Mouse (Mus musculus) thymus, postnatal 14 days (tissue): ENCODE data around the gene 6430548M08Rik.

Experiments
- DNase-seq: peaks from one replicate; pipeline ENCODE4 v3.0.0; 2021

Gene 6430548M08Rik

DNA sequence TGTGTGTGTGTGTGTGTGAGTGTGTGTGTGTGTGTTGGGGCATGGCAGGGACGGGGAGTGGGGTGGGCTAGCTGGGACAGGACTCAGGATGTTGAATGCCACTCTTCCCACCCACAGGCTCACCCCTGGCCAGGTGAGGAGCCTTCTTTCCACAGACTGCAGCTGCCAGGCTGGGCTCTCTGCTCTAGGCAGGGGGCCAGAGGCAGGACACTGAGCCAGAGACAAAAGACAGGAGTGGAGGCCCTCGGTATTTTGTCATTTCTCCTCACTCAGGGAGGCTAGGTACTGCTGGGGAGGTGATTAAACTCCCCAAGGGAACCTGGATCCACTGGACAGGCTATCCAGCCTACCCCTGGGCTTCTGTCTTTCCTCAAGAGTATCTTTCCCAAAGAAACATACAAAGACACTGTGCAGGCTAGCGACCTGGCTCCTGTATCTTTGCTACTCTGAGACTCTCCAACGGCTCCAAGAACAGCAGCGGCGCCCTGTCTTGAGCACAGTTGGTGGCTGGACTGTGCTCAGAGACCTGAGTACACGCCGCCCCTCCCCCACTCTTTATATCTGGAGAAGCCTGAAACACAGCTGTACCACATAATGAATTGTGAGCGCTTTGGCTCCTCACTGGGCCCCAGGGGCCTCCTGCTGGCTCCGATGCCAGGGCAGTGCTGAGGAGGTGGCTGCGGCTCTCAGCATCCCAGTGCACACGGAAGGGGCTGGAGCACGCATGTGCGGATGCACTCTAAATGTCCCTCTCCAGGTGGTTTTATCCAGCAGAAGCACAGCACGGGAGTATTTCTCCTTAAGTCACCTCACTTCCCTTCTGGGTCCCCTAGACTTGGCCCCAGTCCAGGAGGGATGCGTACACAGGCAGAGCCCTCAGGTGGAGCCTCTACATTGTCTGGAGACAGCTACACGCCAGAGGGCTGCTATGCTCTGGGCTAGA, 71.2 kb downstream of the 6430548M08Rik start:
- no peak for DNase-seq

DNA sequence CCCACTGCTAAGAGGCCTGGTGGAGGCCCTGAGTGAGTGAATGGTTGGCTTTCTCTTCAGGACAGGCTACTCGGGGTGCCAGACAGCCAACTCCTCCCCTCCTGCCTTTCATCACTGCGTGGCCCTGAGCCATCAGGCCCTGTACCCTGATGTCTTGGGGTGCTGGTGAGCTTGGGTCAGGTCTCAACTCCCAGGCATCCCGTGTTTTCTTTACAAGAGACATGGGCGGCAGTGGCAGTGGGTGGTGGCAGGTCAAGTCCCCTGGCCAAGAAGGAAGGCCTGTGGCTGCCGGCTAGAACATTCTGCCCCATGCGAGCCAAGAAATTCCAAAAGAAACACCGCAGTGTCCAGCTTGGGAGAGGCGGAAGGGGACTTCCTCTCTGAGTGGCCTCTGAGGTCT, 72.5 kb downstream of the 6430548M08Rik start:
- DNase-seq: no peak

GRCm38 (mm10) chr8:120188510-120188909, 74.6 kb downstream of the 6430548M08Rik start:
- DNase-seq: no peak

DNA sequence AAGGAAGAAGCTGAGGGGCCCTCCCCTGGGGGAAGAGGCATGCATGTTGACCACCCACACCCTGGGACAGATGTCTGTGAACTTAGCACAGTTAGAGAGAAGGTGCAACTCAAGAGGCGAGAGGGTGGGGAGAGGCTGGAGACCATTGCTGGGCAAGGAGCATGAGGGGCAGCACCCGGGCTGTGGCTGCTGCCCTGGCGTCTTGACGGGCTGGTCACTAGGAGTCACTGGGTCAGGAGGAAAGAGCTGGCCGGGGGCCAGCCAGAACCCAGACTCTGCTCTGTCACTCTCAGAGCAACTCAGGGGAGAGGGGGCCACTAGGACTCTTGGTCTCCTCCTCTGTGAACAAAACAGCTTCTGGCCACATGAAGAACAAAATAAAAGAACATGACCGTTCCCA, 75.5 kb downstream of the 6430548M08Rik start:
- no peak for DNase-seq

DNA sequence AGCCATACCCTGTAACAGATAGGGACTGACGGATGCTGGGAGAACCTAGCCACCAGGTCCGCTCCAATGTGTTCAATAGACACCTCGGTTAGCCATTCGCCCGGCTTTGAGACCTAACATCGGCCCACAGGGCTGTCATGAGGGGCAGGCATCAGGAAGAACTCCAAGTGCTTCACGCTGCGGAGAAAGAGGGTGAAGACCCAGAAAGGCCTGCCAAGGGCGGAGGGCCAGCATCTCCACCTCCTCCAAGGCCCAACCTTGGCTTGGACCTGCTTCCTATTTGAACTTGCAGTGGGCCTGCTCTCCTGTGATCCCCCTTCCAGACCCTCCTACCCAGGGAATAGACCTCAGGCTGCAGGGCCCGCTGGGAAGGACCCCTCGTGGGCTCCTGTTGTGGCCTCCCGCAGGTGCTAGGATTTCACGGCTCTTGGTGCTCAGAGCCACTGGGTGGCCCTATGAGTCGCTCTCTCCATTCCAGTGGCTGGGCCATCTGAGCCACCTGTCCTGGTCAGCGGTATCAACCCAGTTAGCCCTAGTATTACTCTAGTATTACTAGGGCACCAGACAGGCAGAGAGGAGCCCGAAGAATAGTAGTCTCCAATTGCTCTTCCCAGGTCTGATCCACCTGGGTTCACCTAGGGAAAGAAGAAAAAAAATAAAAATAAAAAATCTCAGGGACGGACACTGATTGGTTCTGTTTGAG, 76.3 kb downstream of the 6430548M08Rik start:
- no peak for DNase-seq

DNA sequence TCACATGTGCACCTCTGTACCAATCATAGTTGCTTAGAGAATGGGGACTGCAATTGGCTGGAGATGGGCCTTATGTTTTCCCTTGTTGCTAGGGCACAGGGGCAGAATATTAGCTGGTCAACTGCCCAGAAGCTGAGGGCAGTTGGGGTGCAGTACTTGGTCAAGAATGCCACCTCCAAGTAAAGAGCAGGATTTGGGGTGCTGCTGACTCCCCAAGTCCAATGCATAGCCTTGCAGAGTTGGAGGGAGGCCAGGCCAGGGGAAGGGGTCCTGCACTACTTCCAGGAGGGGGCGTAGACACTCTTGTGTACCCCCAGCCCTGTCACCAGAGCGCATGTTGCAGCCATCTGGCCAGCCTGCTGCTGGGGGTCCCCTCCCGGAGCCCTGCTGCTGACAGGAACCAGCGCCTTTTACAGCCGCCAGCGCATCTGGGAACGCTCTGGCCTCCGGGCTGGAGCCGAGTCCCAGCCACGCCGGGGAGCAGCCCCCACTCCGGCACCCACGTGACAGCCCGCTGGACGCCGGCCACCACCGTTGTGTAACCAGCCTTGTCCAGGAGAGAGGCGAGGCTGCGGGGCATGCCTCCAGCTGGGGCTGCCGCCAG, 77.0 kb downstream of the 6430548M08Rik start:
- DNase-seq: no peak

GRCm38 (mm10) chr8:120191633-120192032, 77.7 kb downstream of the 6430548M08Rik start:
- DNase-seq: no peak

GRCm38 (mm10) chr8:120192118-120192517, 78.2 kb downstream of the 6430548M08Rik start:
- no peak for DNase-seq

DNA sequence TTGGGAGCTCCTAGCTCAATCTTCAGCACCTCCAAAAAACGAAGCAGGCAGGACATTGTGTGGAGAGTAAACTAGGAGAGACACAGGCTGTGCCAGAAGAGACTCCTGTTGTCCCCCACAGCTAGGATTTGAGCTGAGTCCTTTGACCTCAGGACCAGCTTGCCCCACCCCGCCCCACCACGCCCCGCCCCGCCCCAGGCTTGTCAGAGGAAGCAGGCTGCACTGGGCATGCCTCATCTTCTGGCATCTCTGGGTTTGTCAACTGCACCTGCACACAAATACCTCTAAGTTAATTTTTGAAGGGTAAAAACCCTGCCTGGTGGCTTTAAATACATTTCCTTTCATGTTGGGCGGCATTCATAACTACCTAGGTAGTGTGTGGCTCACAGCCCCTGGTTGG, 87.4 kb downstream of the 6430548M08Rik start:
- DNase-seq: peak; percentile 49

DNA sequence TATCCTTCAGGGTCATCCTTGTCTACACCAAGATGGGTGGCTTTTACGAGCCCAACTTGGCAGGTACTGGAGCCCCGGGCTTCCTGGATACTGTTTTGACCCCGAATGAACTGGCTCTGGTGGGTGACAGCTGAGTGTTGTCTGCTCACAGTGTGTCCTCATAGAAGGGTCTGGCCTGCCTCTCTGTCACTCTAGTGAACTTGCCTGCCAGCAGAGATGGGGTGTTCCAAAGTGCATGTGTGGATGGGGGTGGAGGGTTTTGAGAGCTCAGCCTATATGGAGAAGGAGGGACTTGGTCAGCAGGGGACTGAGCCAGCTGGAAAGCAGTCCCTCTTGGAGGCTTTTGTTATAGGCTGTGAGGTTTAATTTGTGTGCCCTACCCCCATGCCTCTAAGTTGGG, 88.6 kb downstream of the 6430548M08Rik start:
- DNase-seq: no peak

GRCm38 (mm10) chr8:120204736-120205360, 90.9 kb downstream of the 6430548M08Rik start:
- no peak for DNase-seq

DNA sequence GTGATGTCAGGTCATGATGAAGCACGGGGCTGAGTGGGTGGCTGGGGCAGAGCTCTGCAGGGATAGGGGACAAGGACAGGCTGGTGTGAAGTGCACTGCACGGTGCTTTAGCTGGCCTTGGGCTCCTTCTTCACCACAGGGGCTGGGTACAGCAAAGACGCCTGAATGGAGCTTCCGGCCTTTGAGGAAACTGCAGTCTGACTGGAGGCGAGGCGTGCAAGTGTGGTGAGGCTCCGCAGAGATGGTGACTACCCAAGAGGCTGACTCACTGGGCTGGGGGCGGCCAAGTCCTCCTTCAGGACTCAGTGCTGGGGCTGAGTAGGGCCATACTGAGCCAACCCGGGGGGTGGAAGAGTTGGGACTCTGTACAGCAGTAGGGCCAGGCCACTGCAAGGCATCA, 92.0 kb downstream of the 6430548M08Rik start:
- peak; percentile 37 for DNase-seq

- no peak for DNase-seq
Measured at GRCm38 (mm10) chr8:120207364-120207763, 93.4 kb downstream of the 6430548M08Rik start.

- no peak for DNase-seq
Measured at GRCm38 (mm10) chr8:120208113-120208512, 94.2 kb downstream of the 6430548M08Rik start.

DNA sequence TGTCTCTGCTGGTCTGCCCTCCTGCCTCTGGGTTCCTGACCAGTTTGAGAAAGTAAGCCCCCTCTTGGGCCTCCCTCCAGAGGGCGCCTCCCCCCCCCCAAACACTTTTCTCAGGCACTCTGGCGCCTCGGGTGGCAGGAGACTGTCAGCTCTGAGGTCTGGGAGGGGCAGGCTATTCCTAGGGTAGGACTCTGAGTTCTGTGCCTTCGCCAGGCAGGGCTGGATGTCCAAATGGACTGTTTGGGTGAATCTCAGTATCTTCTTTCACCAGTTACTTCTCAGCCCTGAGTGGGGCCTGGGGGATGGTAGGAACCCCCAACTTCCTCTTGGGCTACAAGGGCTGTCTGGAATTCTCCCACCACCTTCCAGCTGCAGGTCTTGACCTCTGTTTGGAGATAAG, 97.4 kb downstream of the 6430548M08Rik start:
- DNase-seq: no peak

DNA sequence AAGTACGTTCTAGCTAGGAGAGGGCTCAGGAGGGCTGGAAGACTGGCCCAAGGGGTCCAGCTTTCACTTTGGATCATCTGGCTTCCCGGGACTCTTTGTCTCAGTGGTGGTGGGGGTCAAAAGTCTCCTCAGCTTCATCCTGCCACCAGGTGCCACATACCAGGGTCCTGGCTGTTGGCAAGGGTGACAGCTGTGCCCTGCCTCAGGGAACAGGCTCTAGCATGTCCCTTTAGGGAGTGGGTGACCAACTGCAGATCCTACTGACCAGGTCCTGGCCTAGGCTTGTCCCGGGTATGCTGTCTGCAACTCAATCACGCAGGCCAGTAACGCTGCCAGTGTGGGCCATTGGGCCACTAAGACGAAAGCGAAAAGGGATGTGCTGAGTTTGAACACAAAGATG, 98.6 kb downstream of the 6430548M08Rik start:
- no peak for DNase-seq

DNA sequence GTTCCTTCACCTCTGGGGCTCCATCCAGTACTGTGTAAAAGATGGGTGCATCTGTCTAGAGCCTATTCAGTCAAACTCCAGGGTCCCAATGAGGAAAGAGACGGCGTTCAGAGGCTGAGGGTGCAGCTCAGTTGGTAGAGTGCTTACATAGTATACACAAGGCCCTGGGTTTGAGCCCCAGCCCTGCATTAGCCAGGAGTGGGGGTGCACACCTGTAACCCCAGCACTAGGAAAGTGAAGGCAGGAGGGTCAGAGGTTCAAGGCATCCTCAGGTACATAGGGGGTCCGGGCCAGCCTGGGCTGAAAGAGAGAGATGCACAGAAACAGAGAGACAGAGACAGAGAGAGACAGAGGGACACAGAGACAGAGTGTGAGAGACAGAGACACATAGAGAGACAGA, 99.3 kb downstream of the 6430548M08Rik start:
- no peak for DNase-seq

GRCm38 (mm10) chr8:120213939-120214338, 100.0 kb downstream of the 6430548M08Rik start:
- no peak for DNase-seq
